Mouse (Mus musculus) CD4-positive, CD25-positive, alpha-beta regulatory T cell, adult 4 months (primary cell): Measurements from ENCODE around the gene Gm6899. TPM values are rescaled to one million over a fixed set of nuclear protein-coding genes. Genes with fewer than 3 reads are reported as not detected.

Experiments
- polyA plus RNA-seq, 2 experiments: library from polyadenylated mRNA; unstranded; fragments of 100-300 nt; shearing (Covaris generic); gene quantifications; one replicate each; pipeline ENCODE4 v1.2.1; 2017

Gm6899 gene
- polyA plus RNA-seq, 2 experiments from 2014 or later: not detected

Other genes starting within 250 kb of the Gm6899 start
- 10 to 100 TPM; 17.1 to 21.8 TPM for gene Fancl, start 207.1 kb upstream of the Gm6899 start, polyA plus RNA-seq
- 10 to 100 TPM; 48.1 to 52.4 TPM for gene Vrk2, start 758 bp downstream of the Gm6899 start, polyA plus RNA-seq